Mouse (Mus musculus): ENCODE measurements around the gene Rps10. TPM values are rescaled to one million over a fixed set of nuclear protein-coding genes. Genes with fewer than 3 reads are reported as not detected.

Rps10 gene
- total RNA-seq, 2 experiments from 2014 or later = 695 to 751 TPM

DNA sequence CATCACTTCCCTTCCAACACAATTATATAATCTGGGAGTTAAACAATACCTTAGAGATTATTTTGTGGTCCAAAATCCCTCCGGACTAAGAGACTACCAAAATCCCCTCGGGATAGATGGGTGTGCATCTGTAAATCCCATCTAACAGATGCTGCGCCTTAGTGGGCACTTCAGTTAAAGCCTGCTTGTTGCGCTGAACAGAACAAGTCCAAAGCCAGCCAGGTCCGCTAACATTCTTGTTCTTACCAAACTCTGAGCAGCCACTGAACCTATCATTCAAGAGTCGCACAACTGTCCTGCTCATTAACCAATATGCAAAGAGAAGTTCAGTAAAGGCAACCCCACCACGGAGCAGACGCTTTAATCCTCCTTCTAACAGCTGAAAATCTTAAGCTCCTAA is 15.3 kb downstream of the Rps10 start:
- intact Hi-C loops (cut with DNase I) = loop anchor here (5.0 kb wide), 1 partner anchor 54 kb away; the partner anchor contains the start of gene AI413582
- DNase-seq = no peak

DNA sequence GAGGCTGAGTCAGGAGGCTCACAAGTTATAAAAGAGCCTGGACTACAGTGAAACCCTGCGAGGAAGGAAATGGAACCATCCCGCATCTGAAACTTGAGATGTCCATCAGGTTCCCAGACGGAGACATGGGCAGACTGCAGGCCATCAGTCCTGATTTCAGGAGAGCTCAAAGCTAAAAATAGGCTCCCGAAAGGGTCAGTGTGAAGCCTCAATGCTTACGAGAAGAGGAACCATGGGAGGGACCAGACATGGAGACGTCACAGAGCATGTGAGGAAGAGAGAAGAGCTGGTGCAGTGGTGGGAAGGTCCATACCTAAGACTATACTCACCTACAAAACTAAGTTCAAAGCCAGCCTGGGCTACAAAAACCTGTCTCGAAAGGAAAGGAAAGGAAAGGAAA is 21.1 kb downstream of the Rps10 start:
- no peak for DNase-seq
- intact Hi-C loops (cut with DNase I) = no loop called here

DNA sequence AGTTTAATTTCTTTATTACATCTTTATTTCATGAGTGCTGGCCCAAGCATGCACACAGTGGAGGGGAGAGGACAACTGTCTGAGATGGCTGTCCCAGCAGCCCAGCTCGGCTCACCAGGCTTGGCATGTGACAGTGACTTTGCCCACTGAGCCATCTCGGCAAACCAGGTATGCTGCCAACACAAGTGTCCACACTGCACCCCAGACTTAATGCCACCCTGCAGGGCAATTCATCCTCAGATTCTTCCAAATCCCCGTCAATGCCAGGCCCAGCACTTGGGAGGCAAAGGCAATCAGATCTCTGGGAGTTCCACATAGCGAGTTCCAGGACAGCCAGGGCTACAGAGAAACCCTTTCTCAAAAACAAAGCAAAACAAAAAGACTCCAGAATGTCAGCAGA is 23.5 kb downstream of the Rps10 start:
- intact Hi-C loops (cut with DNase I) = no loop called here
- DNase-seq = no peak

DNA sequence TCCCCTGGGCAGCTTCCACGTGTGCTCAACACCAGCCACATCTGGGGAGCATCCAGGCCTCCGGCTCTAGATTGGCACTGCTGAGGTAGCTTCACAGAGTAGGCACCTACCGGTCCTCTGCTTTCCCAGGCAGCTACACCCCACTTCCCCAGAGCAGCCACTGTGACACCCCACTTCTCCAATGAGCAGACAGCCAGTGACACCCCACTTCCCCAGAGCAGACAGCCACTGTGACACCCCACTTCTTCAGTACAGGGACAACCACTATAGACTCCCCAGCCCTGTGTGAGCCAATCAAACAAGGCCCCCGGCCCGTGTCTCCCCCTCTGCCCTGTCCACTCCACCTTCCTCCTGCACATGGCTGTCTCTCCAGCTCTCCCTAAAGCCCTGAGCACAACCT is 24.5 kb downstream of the Rps10 start:
- intact Hi-C loops (cut with DNase I) = no loop called here
- DNase-seq = no peak

DNA sequence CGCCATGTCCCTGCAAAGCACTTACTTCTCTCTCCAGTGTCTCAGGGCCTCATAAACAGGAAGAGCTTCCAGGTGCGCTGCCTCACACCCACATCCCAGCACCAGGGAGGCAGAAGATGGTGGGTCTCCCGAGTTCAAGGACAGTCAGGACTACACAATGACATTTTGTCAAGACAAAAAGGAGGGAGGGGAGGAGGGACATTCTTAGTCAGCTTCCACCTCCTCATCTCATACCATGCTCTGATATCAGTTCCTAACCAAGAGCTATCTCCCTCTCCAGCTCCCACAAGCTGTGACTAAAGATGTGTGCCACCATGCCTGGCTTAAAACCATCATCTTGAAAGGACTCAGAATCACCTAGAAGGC is 25.0 kb downstream of the Rps10 start:
- intact Hi-C loops (cut with DNase I) = no loop called here
- no peak for DNase-seq

DNA sequence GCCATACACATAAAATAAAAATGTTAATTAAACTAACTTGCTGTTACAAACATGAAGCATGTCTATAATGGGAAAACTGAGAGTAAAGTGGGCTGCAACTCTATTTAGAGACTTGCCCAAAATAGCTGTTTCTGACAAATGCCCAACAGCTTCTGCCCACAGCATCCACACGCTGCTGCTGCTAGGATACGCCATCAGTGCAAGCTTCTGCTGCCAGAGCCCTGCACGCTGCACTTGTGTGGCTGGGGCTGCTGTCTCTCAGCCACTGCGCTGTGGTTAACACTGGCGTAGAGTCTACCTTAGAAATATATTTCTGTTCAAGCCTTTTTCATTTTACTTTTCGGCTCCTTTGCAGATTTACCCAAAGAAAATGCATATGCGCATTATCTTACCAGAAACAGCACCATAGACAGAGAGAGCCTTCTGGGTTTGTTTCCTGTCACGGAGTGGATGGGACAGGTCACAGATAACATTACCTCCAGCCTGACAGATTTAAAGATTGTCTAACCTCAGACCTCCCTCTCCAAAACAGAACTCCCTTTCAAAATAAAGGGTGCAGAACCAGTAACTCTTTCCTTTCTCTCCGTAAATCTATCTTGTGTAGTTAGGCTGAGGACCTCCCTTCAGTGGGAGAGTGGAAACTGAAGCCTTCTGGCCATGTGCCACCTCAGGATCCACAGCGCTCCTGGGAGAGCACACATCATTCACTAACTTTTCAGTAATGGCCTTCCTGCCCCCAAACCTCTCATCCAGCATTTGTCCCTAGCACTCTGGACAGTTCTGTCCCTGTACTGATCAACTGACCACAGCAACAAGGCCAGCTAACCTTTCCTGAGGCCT is 25.6 kb downstream of the Rps10 start:
- no peak for DNase-seq
- intact Hi-C loops (cut with DNase I) = no loop called here

DNA sequence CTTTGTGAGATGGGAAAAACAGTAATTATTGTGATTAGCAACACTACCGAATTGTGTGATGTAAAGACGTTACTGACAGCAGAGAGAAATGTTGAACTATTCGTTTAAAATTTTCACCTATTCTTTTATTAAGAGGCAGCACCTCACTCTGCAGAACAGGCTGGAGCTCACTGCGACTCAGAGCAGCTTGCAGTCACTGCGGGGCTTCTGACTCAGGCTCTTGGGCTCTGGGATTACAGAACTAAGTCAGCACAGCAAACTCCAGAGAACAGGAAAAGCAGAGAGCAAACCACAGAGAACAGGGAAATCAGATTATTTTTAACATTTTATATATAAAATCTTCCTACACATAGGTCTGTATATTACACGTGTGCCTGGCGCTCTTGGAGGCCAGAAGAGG is 26.9 kb downstream of the Rps10 start:
- DNase-seq = no peak
- intact Hi-C loops (cut with DNase I) = no loop called here

DNA sequence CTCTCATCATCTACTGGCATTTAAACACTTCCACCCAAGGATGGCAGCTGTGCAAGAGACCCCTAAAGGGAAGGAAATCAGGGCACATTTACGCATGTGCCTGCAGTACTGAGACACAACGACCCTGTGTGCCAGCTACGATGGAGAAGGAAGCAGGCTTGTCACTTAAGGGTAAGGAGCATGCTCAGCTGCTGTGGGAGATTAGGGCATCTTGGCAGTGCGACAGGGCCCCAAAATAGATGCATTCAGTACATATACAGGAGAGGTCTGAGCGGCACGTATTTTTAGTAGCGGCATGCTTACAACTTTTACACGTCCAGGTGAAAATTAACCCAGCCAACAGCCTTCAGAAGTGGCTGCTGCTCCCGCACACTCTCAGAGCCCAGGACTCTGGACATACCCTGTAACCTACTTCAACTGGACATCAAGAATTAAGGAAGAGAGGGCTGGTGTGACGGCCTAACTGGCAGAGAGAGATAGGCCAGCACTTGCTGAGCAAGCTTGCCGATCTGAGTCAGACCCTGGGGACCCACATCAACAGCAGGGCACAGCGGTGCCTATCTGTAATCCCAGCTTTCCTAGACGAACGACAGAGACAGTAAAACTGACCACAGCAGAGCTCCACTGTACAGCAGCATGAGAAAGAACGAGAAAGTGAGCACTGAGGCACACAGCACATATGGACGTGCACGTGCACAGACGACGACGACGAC is 32.8 kb downstream of the Rps10 start:
- intact Hi-C loops (cut with DNase I) = no loop called here
- no peak for DNase-seq

DNA sequence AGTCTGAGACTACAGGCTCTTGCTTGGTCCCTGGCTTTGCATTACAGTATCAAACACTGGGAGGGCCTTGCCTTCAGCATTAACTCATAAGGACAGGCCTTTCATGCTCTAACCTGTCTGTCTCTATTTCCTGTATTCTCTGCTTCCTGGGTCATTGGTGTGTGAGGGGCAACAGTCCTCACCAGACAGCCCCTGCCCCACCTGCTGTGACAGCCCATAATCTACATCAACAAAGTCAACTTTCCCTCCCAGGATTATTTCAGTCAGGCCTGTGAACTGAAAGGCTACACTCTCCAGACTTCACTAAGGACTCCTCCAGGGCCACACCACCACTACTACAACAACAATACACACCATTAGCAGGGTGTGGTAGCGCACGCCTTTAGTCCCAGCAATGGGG is 33.4 kb downstream of the Rps10 start:
- intact Hi-C loops (cut with DNase I) = no loop called here
- no peak for DNase-seq

DNA sequence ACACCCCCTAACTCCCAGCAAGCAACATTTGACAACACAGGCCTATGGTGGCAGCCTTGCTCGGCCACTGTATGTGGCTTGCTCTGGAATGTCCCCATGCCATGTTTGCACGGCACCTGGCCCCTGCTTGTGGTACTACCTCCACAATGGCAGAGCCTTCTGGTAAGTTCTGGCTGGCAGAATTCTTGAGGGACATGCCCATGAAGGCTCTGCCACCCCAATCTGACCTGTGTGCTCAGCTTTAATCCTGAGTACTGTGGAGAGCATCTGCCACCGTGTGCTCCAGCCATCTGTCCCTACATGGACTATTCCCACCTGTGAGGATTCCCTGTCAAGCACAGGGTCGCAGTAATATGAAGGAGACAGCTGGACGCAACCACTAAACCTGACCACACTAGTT is 35.6 kb downstream of the Rps10 start:
- DNase-seq = no peak
- intact Hi-C loops (cut with DNase I) = no loop called here

DNA sequence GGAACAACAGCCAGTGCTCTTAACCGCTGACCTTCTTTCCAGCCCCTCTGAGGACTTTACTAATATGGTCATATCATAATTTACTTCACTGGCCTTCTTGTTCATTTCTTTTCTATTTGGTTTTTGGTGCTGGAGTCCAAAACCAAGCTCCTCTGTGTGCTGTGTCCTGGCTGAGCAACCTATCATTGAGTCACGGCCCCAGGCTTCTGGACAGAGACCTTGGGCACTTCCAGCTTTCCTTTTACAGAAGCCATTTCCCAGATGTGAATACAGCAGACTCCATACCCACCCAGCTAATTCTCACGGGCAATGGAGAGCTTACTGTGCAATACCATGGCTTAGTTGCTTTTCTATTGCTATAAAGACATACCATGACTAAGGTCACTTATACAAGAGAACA is 36.2 kb downstream of the Rps10 start:
- DNase-seq = no peak
- intact Hi-C loops (cut with DNase I) = no loop called here

DNA sequence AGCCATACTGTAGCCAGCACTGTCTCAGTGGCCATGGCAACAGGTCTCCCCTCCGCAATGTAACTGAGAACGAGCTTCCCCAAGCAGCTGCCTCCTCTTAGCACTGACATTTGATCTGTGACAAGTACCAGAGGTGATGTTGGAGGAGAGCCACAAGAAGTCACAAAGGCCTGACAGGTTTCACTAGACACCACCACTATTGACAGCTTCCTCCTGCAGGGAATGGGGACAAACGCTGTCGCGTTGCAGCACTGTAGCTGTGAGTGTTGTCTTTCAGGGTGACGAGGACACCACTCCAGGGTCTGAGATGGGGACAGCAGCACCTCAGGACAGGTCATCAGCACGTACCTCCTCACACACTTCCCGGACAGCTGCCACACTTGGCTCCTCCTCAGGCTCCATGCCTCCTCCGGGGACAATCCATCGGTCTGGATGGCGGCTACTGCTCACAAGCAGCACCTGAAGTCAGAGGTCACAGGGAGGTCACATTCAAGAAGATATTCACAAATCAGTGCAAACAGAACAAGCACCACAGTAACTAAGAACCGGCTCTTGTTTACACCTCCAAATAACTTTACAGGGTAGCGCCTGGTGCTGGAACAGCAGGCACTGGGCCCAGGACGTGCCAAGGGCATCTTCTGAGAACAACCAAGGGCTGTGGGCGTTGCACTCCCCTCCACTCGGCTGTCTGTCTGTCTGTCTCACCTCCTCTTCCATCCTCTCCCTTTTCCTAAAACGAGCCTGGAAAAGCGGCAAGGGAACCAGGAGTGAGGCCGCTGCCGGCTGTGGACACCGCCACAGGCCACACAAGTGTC is 39.9 kb downstream of the Rps10 start:
- intact Hi-C loops (cut with DNase I) = no loop called here
- no peak for DNase-seq

DNA sequence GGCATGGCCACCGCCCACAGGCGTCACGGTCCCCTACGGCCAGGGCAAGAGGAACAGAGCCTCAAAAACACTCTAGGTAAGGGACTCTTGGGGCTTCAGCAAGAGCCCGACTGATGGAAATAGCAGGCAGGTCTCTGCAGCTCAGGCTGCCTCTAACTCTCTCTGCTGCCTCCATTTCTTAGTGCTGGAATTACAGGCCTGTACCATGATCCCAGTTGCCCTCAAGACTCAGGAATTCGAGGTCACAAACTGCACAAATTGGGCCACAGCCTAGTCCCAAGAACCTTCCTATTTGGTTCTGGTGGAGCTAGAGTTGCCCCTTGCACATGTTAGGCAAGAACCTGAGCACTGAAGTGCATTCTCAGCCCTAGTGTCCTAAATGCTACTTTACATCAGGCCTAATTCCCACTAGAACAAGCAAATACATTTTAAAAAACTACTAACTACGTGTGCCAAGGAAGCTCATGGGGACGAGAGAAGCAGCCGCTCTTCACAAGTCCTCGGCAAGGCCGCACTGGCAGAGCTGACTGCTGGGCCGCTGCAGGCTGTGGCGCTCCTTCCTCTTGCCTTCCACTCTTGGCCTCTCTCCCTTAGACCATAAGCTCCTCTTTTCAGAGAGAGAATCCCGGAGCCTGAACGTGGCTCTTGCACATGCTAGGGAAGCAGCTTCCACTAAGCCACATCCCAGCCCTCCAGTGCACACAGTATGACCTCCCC is 40.7 kb downstream of the Rps10 start:
- intact Hi-C loops (cut with DNase I) = no loop called here
- DNase-seq = no peak

DNA sequence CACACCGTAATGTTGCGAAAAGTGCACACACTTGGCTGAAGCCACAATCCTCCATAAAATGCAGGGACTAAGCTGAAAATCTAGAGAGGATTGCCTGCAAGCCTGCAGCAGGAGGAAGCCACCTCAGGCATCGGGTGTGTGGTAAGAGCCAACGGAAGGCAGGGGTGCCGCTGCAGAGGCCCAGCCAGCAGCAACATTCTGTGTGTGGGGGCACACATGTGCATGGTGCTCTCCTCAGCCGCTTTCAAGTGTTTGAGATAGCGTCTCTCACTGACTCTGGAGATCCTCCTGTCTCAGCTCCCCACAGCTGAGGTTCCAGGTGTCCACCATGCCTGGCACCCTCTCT is 43.9 kb downstream of the Rps10 start:
- intact Hi-C loops (cut with DNase I) = no loop called here
- no peak for DNase-seq

DNA sequence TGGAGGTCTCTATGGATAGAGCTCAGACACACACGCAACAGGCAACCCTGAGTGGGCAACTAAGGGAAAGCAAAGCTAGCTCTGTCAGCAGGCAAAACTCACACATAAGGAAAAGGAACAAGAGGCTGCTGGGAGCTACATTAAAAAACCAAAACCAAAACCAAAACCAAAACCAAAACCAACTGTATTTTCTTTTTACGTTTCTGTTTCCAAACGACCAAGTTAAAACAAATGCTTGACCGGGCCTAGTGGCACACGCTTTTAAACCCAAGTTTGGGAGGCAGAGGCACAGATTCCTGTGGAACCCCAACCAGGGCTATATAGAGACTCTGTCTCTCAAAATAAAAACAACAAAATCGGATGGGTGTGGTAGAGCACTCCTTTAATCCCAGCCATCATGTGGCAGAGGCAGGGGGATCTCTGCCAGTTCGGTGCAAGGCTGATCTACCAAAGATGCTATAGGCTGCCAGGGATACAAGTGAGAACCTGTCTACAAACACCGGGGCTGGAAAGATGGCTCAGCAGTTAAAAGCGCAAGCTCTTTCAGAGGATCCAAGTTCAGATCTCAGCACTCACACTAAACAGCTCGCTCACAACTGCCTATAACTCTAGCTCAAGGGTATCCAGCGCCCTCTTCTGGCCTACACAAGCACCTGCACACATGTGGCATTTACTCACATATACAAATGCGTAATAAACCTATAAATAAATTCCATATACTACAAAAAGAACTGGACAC is 44.5 kb downstream of the Rps10 start:
- intact Hi-C loops (cut with DNase I) = no loop called here
- no peak for DNase-seq

DNA sequence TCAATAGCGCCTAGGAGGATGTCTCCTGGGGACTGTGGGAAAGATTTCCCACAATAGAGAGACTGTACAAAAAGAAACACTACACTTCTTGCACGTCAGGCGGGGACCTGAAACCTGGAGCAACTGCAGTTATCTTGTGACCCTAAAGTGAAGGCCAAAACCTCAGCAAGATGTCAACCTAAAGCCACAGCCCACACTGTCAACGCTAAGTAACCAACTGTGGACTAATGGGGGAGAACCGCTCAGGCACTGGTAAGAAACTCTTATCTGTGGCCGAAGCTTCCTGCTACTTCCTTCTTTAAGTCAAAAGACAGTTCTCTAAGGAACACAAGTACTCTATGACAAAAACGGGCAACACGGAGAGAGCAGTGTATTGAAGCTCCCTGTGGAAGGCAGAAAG is 48.2 kb downstream of the Rps10 start:
- no peak for DNase-seq
- intact Hi-C loops (cut with DNase I) = no loop called here

DNA sequence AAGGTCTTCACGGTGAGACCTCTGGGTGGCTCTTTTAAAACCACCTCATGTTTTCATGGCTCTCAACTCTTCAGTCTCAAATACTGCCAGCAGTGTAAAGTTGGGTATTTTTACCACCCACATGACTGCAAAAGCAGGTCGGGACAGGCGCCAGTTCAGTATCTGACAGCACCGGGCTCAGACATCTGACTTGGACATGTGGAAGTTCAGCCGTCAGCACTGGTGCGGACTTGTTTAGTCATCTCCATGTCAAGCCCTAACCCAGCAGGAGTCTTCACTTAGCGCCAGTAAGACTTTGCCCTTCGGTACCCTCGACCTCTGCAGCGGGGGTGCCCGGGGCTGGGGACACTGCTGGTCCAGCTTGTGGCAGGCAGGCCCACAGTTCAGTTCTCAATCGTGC is 49.2 kb downstream of the Rps10 start:
- no peak for DNase-seq
- intact Hi-C loops (cut with DNase I) = no loop called here

DNA sequence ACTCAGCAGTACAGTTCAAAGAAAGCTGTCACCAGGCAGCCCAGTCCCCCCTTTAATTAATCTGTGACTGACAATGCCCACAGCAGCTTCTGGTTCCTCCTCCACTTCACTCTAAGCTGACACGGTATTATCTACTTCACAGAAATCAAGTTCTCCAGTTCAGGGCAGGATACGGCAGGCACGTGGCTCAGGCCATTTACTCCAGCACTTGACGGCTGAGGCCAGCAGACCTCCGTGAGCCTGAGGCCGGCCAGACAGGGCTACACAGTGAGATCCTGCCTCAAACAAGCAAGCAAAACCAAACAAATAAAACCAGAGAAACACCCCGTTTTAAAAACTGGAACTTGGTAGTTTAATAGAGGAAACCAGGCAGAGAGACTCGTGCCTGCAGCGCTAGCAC is 49.8 kb downstream of the Rps10 start:
- no peak for DNase-seq
- intact Hi-C loops (cut with DNase I) = no loop called here

DNA sequence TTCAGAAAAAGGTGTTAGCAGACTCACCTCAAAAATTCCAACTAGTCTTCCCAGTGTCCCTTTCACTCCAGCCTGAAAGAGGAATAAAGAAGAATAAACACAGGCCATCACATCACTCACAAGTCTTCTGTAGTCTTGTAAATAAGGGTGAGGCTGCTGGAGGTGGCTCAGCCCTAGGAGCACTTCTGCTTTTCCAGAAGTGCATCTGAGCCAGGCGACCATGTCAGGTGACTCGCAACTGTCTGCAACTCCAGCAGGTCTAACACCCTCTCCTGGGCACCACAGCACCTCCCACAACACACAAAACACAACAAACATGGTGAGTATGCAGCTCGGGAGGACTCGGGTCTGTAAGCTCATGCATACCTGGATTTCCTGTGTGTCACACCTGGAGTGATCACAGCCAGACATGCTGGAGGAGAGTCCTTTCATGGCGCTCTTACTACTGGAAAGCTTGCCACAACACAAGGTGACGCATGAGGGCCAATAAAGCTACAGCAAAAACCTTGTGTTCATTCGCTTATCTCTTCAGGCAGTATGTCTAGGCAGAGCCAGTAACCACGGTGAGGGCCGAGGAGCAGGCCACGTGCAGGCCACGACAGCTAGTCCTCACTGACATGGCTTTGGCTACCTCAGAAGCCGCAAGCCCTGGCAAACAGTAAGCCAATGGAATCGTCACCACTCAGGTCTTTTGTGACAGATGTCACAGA is 53.1 kb downstream of the Rps10 start:
- intact Hi-C loops (cut with DNase I) = no loop called here
- DNase-seq = no peak

Measured in left cerebral cortex, postnatal 4 days (tissue).